Mouse (Mus musculus) lung, adult 2 months (tissue): ENCODE results near the gene Epha5. TPM values are rescaled to one million over a fixed set of nuclear protein-coding genes. Genes with fewer than 3 reads are reported as not detected.

Experiments used
- DNase-seq: peaks from one replicate; pipeline ENCODE4 v3.0.0; 2022
- H3K4me1 ChIP-seq: fragments of 200-500 bp; 2 replicates; pipeline ENCODE4 v1.6.1; 2011; ENCODE audit warnings: low read length; ENCODE audit not compliant: control insufficient read depth, insufficient read depth
- H3K4me3 ChIP-seq: fragments of 200-500 bp; replicated peaks from 2 replicates; pipeline ENCODE3; 2011; ENCODE audit warnings: low read depth, mild to moderate bottlenecking, control low read depth, low read length; ENCODE audit errors: extremely low read depth
- CTCF ChIP-seq: fragments of 200-500 bp; IDR thresholded peaks from 2 replicates; pipeline ENCODE4 v1.5.1; 2011; ENCODE audit warnings: mild to moderate bottlenecking, low read length, control low read depth; ENCODE audit not compliant: insufficient read depth
- POLR2A ChIP-seq: fragments of 200-500 bp; IDR thresholded peaks from 2 replicates; pipeline ENCODE4 v1.6.1; 2011; ENCODE audit warnings: low read depth, mild to moderate bottlenecking, control low read depth, low read length, borderline replicate concordance; ENCODE audit errors: extremely low read depth
- WGBS: fragments of 180-500 bp; shearing (Covaris S2); methylation state at CpG from one replicate; pipeline ENCODE4 v1.1.7; 2018; 5-methylcytosine and 5-hydroxymethylcytosine counted together
- polyA plus RNA-seq: library from polyadenylated mRNA; depleted of rRNA; stranded (reverse); fragments of >200 nt; gene quantifications from 2 replicates; pipeline ENCODE4 v1.2.3, GENCODE M21; 2012

The Epha5 gene
- polyA plus RNA-seq, 1 experiment = 0.15 TPM

- no peak overlapping the region for H3K4me3 ChIP-seq
- H3K4me1 ChIP-seq = no peaks in the 10 kb centered on the region
- TF ChIP-seq POLR2A (no peak), CTCF (no peak)
- no peak for DNase-seq
- WGBS = 72% methylated on average over 2 of the region's 2 CpGs
Measured at GRCm38 (mm10) chr5:84208609-84209008, 208.6 kb downstream of the Epha5 start.

- DNase-seq = no peak
- 23% methylated on average over 3 of the region's 3 CpGs for WGBS
- TF ChIP-seq CTCF (no peak), POLR2A (no peak)
- H3K4me3 ChIP-seq = no peak overlapping the region
- H3K4me1 ChIP-seq = no peaks in the 10 kb centered on the region
Measured at GRCm38 (mm10) chr5:84193348-84193747, 223.8 kb downstream of the Epha5 start.

GRCm38 (mm10) chr5:84184189-84184588 is 233.0 kb downstream of the Epha5 start:
- Histone ChIP-seq H3K4me3 (no peak overlapping the region), H3K4me1 (no peaks in the 10 kb centered on the region)
- no peak for DNase-seq
- no peak for TF ChIP-seq POLR2A
- TF ChIP-seq CTCF = no peak
- WGBS = 87% methylated on average over 8 of the region's 8 CpGs

GRCm38 (mm10) chr5:84153095-84153494 is 264.1 kb downstream of the Epha5 start:
- TF ChIP-seq CTCF (no peak), POLR2A (no peak)
- no peak for DNase-seq
- WGBS = 39% methylated on average over 2 of the region's 2 CpGs
- Histone ChIP-seq H3K4me1 (no peaks in the 10 kb centered on the region), H3K4me3 (no peak overlapping the region)

GRCm38 (mm10) chr5:84142138-84142537 is 275.0 kb downstream of the Epha5 start:
- DNase-seq = no peak
- TF ChIP-seq CTCF = no peak
- TF ChIP-seq POLR2A = no peak
- 35% methylated on average over 4 of the region's 4 CpGs for WGBS
- no peaks in the 10 kb centered on the region for H3K4me1 ChIP-seq
- no peak overlapping the region for H3K4me3 ChIP-seq

GRCm38 (mm10) chr5:84095947-84096346 is 321.2 kb downstream of the Epha5 start:
- Histone ChIP-seq H3K4me3 (no peak overlapping the region), H3K4me1 (no peaks in the 10 kb centered on the region)
- TF ChIP-seq CTCF = no peak
- TF ChIP-seq POLR2A = no peak
- DNase-seq = no peak
- WGBS = 73% methylated on average over 11 of the region's 11 CpGs

- 71% methylated on average over 6 of the region's 6 CpGs for WGBS
- Histone ChIP-seq H3K4me1 (no peaks in the 10 kb centered on the region), H3K4me3 (no peak overlapping the region)
- TF ChIP-seq CTCF (no peak), POLR2A (no peak)
- no peak for DNase-seq
Measured at GRCm38 (mm10) chr5:84081321-84081720, 335.9 kb downstream of the Epha5 start.

- WGBS = 80% methylated on average over 7 of the region's 7 CpGs
- DNase-seq = no peak
- TF ChIP-seq CTCF = no peak
- TF ChIP-seq POLR2A = no peak
- no peaks in the 10 kb centered on the region for H3K4me1 ChIP-seq
- no peak overlapping the region for H3K4me3 ChIP-seq
Measured at GRCm38 (mm10) chr5:84070976-84071375, 346.2 kb downstream of the Epha5 start.

- Histone ChIP-seq H3K4me1 (no peaks in the 10 kb centered on the region), H3K4me3 (no peak overlapping the region)
- TF ChIP-seq CTCF (no peak), POLR2A (no peak)
- WGBS = 78% methylated on average over 2 of the region's 2 CpGs
- DNase-seq = no peak
Measured at GRCm38 (mm10) chr5:84053880-84054279, 363.3 kb downstream of the Epha5 start.

- TF ChIP-seq CTCF (no peak), POLR2A (no peak)
- no peak overlapping the region for H3K4me3 ChIP-seq
- no peak for DNase-seq
- WGBS = 68% methylated on average over 1 of the region's 1 CpGs
- H3K4me1 ChIP-seq = no peaks in the 10 kb centered on the region
Measured at GRCm38 (mm10) chr5:84037250-84037963, 379.8 kb downstream of the Epha5 start.
